Mouse (Mus musculus) ES-Bruce4 (cell line): ENCODE measurements at regions not wholly inside any gene's neighbourhood (a gene's known extent, or its start where the extent isn't known, plus 50 kb on each side); places are given as distances from the start of the nearest gene placed in this dataset.

Source experiments
- H3K27ac ChIP-seq: 2 replicates; pipeline ENCODE4 v1.5.1; 2012; ENCODE audit warnings: low read length, inconsistent platforms; ENCODE audit not compliant: insufficient read depth
- H3K27me3 ChIP-seq: 2 replicates; pipeline ENCODE4 v1.6.1; 2012; ENCODE audit warnings: mild to moderate bottlenecking, low read length, inconsistent platforms; ENCODE audit not compliant: control insufficient read depth, poor library complexity, insufficient read depth, severe bottlenecking
- H3K36me3 ChIP-seq: 2 replicates; pipeline ENCODE4 v1.6.1; 2012; ENCODE audit warnings: inconsistent platforms, mild to moderate bottlenecking, low read length, moderate library complexity; ENCODE audit not compliant: control insufficient read depth, poor library complexity, insufficient read depth, severe bottlenecking
- H3K4me1 ChIP-seq: one replicate; pipeline ENCODE4 v1.8.1; 2011; ENCODE audit warnings: low read length; ENCODE audit not compliant: control insufficient read depth, insufficient read depth
- H3K4me3 ChIP-seq: 2 replicates; pipeline ENCODE4 v1.5.1; 2011; ENCODE audit warnings: low read depth, mild to moderate bottlenecking, low read length
- H3K9ac ChIP-seq: 2 replicates; pipeline ENCODE4 v1.6.1; 2012; ENCODE audit warnings: low read depth, mild to moderate bottlenecking, inconsistent platforms; ENCODE audit not compliant: poor library complexity, severe bottlenecking
- H3K9me3 ChIP-seq: replicated peaks from 2 replicates; pipeline ENCODE4 v1.6.1; 2012; ENCODE audit warnings: mild to moderate bottlenecking, low read length, inconsistent platforms; ENCODE audit not compliant: control insufficient read depth, poor library complexity, insufficient read depth, severe bottlenecking
- CTCF ChIP-seq: IDR thresholded peaks from one replicate; pipeline ENCODE4 v1.8.1; 2011; ENCODE audit warnings: low read depth, low read length
- EP300 ChIP-seq: IDR thresholded peaks from 2 replicates; pipeline ENCODE4 v1.6.1; 2011; ENCODE audit warnings: low read depth, low read length; ENCODE audit not compliant: insufficient read depth
- POLR2A ChIP-seq: IDR thresholded peaks from one replicate; pipeline ENCODE4 v1.8.1; 2011; ENCODE audit warnings: low read length; ENCODE audit not compliant: insufficient read depth

- Histone ChIP-seq H3K4me3 (no peak overlapping the region), H3K27me3 (no peaks in the 10 kb centered on the region), H3K27ac (no peak overlapping the region), H3K4me1 (no peaks in the 10 kb centered on the region), H3K9ac (no peak overlapping the region), H3K36me3 (no peaks in the 10 kb centered on the region), H3K9me3 (no peaks in the 10 kb centered on the region)
- TF ChIP-seq CTCF (no peak), EP300 (peak; percentile 70), POLR2A (no peak)
These were observed 114.9 kb upstream of the Prr23a1 start for GRCm38 (mm10) chr9:98727276-98727860.

GRCm38 (mm10) chr9:98726638-98727037, 115.7 kb upstream of the Prr23a1 start:
- Histone ChIP-seq H3K4me3 (peak overlapping the region; percentile 17; the same call in 1 of the 2 replicates), H3K27me3 (no peaks in the 10 kb centered on the region), H3K9ac (no peak overlapping the region), H3K9me3 (no peaks in the 10 kb centered on the region), H3K4me1 (no peaks in the 10 kb centered on the region), H3K27ac (no peak overlapping the region), H3K36me3 (no peaks in the 10 kb centered on the region)
- TF ChIP-seq EP300 (peak; percentile 61; the same call in 1 of the 2 replicates), CTCF (no peak)

- Histone ChIP-seq H3K27ac (no peak overlapping the region), H3K4me3 (no peak overlapping the region), H3K9me3 (no peaks in the 10 kb centered on the region), H3K27me3 (no peaks in the 10 kb centered on the region), H3K4me1 (no peaks in the 10 kb centered on the region), H3K9ac (no peak overlapping the region), H3K36me3 (no peaks in the 10 kb centered on the region)
- TF ChIP-seq POLR2A (no peak), CTCF (no peak), EP300 (no peak)
These were observed 119.4 kb upstream of the Prr23a1 start for GRCm38 (mm10) chr9:98722885-98723284.

- H3K36me3 ChIP-seq, result no peaks in the 10 kb centered on the region
- no peaks in the 10 kb centered on the region for H3K9me3 ChIP-seq
- H3K9ac ChIP-seq, result no peak overlapping the region
- TF ChIP-seq POLR2A (no peak), CTCF (no peak), EP300 (no peak)
- H3K4me1 ChIP-seq, result no peaks in the 10 kb centered on the region
- H3K27ac ChIP-seq, result no peak overlapping the region
- H3K27me3 ChIP-seq, result no peaks in the 10 kb centered on the region
- no peak overlapping the region for H3K4me3 ChIP-seq
These were observed 119.9 kb upstream of the Mrps22 start for GRCm38 (mm10) chr9:98721381-98721780.

- Histone ChIP-seq H3K27ac (no peak overlapping the region), H3K27me3 (no peaks in the 10 kb centered on the region), H3K36me3 (no peaks in the 10 kb centered on the region), H3K4me3 (no peak overlapping the region), H3K9me3 (no peaks in the 10 kb centered on the region), H3K9ac (no peak overlapping the region), H3K4me1 (no peaks in the 10 kb centered on the region)
- TF ChIP-seq POLR2A (no peak), CTCF (no peak), EP300 (no peak)
These were observed 116.3 kb upstream of the Mrps22 start for GRCm38 (mm10) chr9:98717701-98718270.

- Histone ChIP-seq H3K27me3 (no peaks in the 10 kb centered on the region), H3K4me1 (no peaks in the 10 kb centered on the region), H3K9me3 (no peaks in the 10 kb centered on the region), H3K36me3 (no peaks in the 10 kb centered on the region), H3K9ac (no peak overlapping the region), H3K27ac (no peak overlapping the region), H3K4me3 (no peak overlapping the region)
- TF ChIP-seq CTCF (no peak), EP300 (no peak), POLR2A (no peak)
These were observed 113.2 kb upstream of the Mrps22 start for GRCm38 (mm10) chr9:98714661-98715060.
